In the genomic region with DNA sequence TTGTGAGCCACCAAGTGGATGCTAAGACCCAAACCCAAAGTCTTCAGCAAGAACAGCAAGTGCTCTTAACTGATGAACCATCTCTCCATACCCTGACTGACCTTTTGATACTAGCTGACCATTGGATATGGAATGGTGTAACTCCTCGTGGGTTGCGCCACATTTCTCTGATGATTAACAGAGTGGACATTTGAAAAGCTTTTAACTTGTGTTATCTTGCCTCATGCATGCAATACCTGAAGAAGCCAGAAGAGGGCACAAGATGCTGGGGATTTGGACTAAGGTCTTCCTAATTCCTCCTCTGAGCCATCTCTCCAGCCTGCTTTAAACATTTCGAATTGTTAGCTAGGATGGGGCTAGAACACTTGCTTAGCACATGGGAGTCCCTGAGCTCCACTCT, we compare ENCODE assay signal across 8 mouse cellular contexts. TPM values are rescaled to one million over a fixed set of nuclear protein-coding genes. Genes with fewer than 3 reads are reported as not detected.
A peak's percentile ranks its signal among the peaks of the same experiment; 100 is the strongest.
DNase-seq lines count a peak whose midpoint lies in the region; ATAC-seq and TF ChIP-seq lines count a peak whose summit lies in the region.

No protein-coding gene starts in this region.

- DNase-seq in gastrocnemius, adult 18-20 months (ENCODE audit: low spot score): peak; percentile 64
- DNase-seq in gastrocnemius, postnatal 25 days: no peak
- peak; percentile 83 for DNase-seq in 3T3-L1 (ENCODE audit: low read depth, low spot score)
- peak; percentile 64 for DNase-seq in adipocyte (ENCODE audit: low spot score)
- peak; percentile 79 for DNase-seq in embryo, embryonic 10.5 days (ENCODE audit: low spot score)
- peak; percentile 67 to 87 for DNase-seq in kidney, adult 8-10 months
- DNase-seq in lung, postnatal 0 days (ENCODE audit: low spot score): peak; percentile 66
- peak; percentile 52 to 79 for DNase-seq in spleen, postnatal 4 days (ENCODE audit: low spot score in 2 of 2)

- no peaks in the 10 kb centered on the region for H3K36me3 ChIP-seq in lung, postnatal 0 days (ENCODE audit: insufficient read depth, low read length)

- H3K27ac ChIP-seq in lung, postnatal 0 days (ENCODE audit: low read length): no peak overlapping the region

- peak; percentile 67 for ATAC-seq in lung, postnatal 0 days

- no peaks in the 10 kb centered on the region for H3K4me1 ChIP-seq in lung, postnatal 0 days (ENCODE audit: insufficient read depth, low read depth, low read length)

- H3K27me3 ChIP-seq in lung, postnatal 0 days (replicated peaks; ENCODE audit: insufficient read depth, low read length): no peaks in the 10 kb centered on the region

- TF ChIP-seq CTCF in lung, postnatal 0 days (IDR thresholded peaks at IDR 0.05): peak; percentile 80

- 0 out of 2 replicates have a peak, but pooled peaks have one; percentile 10 for TF ChIP-seq EP300 in lung, postnatal 0 days (IDR thresholded peaks at IDR 0.05)

- 76% methylated on average over 3 of the region's 3 CpGs for WGBS in lung, postnatal 0 days

- no peak overlapping the region for H3K9ac ChIP-seq in lung, postnatal 0 days (replicated peaks; ENCODE audit: low read depth)

- no peak overlapping the region for H3K4me2 ChIP-seq in lung, postnatal 0 days (replicated peaks; ENCODE audit: low read depth, low read length)

- H3K9me3 ChIP-seq in lung, postnatal 0 days (ENCODE audit: low read length): no peaks in the 10 kb centered on the region

- no peak overlapping the region for H3K4me3 ChIP-seq in lung, postnatal 0 days (ENCODE audit: low read depth, low read length)

RNA-seq across cellular contexts. Expression of a gene that starts 19.3 kb away (rescaled TPM):
- 10 to 100 TPM; 25.1 to 28.4 TPM for total RNA-seq in gastrocnemius, adult 18-20 months (2021)
- total RNA-seq in gastrocnemius, postnatal 25 days (2021): 10 to 100 TPM; 24.6 to 25.2 TPM
- polyA plus RNA-seq in lung, postnatal 0 days (2015; fragmentation: Nextera tagmentation; extraction: Ambion mirVana): 16.6 and 18.8 TPM in 2 replicates

RNA-seq across cellular contexts. Expression of a gene that starts 27.9 kb away (rescaled TPM):
- total RNA-seq in gastrocnemius, adult 18-20 months (2021): 10 to 100 TPM; 33.2 to 34.5 TPM
- total RNA-seq in gastrocnemius, postnatal 25 days (2021): 10 to 100 TPM; 17.5 to 18.6 TPM
- 7.6 and 8.4 TPM in 2 replicates for polyA plus RNA-seq in lung, postnatal 0 days (2015; fragmentation: Nextera tagmentation; extraction: Ambion mirVana)

RNA-seq across cellular contexts. Expression of a gene that starts 51.7 kb away (rescaled TPM):
- total RNA-seq in gastrocnemius, adult 18-20 months (2021): under 1 TPM; 0.50 to 0.66 TPM
- total RNA-seq in gastrocnemius, postnatal 25 days (2021): under 1 TPM; 0.72 to 0.88 TPM
- polyA plus RNA-seq in lung, postnatal 0 days (2015; fragmentation: Nextera tagmentation; extraction: Ambion mirVana): 8.0 and 9.0 TPM in 2 replicates
